Mouse (Mus musculus) thymus, adult 18-20 months (tissue): Measurements from ENCODE around the gene Gm21972.

ENCODE experiments used
- DNase-seq, 2 experiments: peaks; one replicate each; pipeline ENCODE4 v3.0.0; 2022; ENCODE audit warnings: mixed read lengths in 2 of 2

The Gm21972 gene

GRCm38 (mm10) chr1:86174602-86175001 lies 41.2 kb downstream of the Gm21972 start:
- DNase-seq: no peak

GRCm38 (mm10) chr1:86176066-86176465 lies 42.6 kb downstream of the Gm21972 start:
- DNase-seq: no peak

- DNase-seq: peak; percentile 49 to 52
Measured at GRCm38 (mm10) chr1:86178462-86179253, 45.2 kb downstream of the Gm21972 start.

GRCm38 (mm10) chr1:86182004-86182709 lies 48.7 kb downstream of the Gm21972 start:
- DNase-seq: no peak

- DNase-seq: no peak
Measured at GRCm38 (mm10) chr1:86183577-86184263, 50.3 kb downstream of the Gm21972 start.

GRCm38 (mm10) chr1:86186762-86187161 lies 53.3 kb downstream of the Gm21972 start:
- no peak for DNase-seq

- no peak for DNase-seq
Measured at GRCm38 (mm10) chr1:86187856-86188255, 54.4 kb downstream of the Gm21972 start.

- no peak for DNase-seq
Measured at GRCm38 (mm10) chr1:86188271-86188670, 54.8 kb downstream of the Gm21972 start.

- DNase-seq: no peak
Measured at GRCm38 (mm10) chr1:86189034-86189702, 55.7 kb downstream of the Gm21972 start.

GRCm38 (mm10) chr1:86190843-86191242 lies 57.4 kb downstream of the Gm21972 start:
- DNase-seq: no peak

- no peak for DNase-seq
Measured at GRCm38 (mm10) chr1:86194044-86194443, 60.6 kb downstream of the Gm21972 start.

- DNase-seq: no peak
Measured at GRCm38 (mm10) chr1:86198276-86198675, 64.8 kb downstream of the Gm21972 start.

- DNase-seq: no peak
Measured at GRCm38 (mm10) chr1:86199026-86199425, 65.6 kb downstream of the Gm21972 start.

GRCm38 (mm10) chr1:86201312-86201711 lies 67.9 kb downstream of the Gm21972 start:
- no peak for DNase-seq

- DNase-seq: no peak
Measured at GRCm38 (mm10) chr1:86202617-86203219, 69.3 kb downstream of the Gm21972 start.

- no peak for DNase-seq
Measured at GRCm38 (mm10) chr1:86210676-86211075, 77.2 kb downstream of the Gm21972 start.

- DNase-seq: no peak
Measured at GRCm38 (mm10) chr1:86211498-86211897, 78.1 kb downstream of the Gm21972 start.
